Mouse (Mus musculus) E14TG2a.4 (cell line): Measurements from ENCODE around the gene Gm20388.

ENCODE experiments used
- H3K27me3 ChIP-seq: 2 replicates; pipeline ENCODE4 v1.6.1; 2014; ENCODE audit warnings: low read length, control low read depth; ENCODE audit not compliant: insufficient read depth
- H3K36me3 ChIP-seq: 2 replicates; pipeline ENCODE4 v1.6.1; 2014; ENCODE audit warnings: low read length, control low read depth; ENCODE audit not compliant: insufficient read depth
- H3K4me1 ChIP-seq: replicated peaks from 2 replicates; pipeline ENCODE4 v1.6.1; 2014; ENCODE audit warnings: low read depth, low read length, control low read depth
- H3K4me3 ChIP-seq: replicated peaks from 2 replicates; pipeline ENCODE4 v1.5.1; 2014; ENCODE audit warnings: mild to moderate bottlenecking, low read length
- H3K9me3 ChIP-seq: 2 replicates; pipeline ENCODE4 v1.6.1; 2014; ENCODE audit warnings: low read length, control low read depth
- CTCF ChIP-seq: conservative IDR thresholded peaks from 2 replicates; pipeline ENCODE4 v1.5.1; 2014; ENCODE audit warnings: low read length
- NANOG ChIP-seq: IDR thresholded peaks from 2 replicates; pipeline ENCODE4 v1.6.1; 2014; ENCODE audit warnings: borderline replicate concordance, low read length, mixed read lengths
- POU5F1 ChIP-seq: IDR thresholded peaks from 2 replicates; pipeline ENCODE4 v1.6.1; 2014; ENCODE audit warnings: low read length, borderline replicate concordance

Gene Gm20388

DNA sequence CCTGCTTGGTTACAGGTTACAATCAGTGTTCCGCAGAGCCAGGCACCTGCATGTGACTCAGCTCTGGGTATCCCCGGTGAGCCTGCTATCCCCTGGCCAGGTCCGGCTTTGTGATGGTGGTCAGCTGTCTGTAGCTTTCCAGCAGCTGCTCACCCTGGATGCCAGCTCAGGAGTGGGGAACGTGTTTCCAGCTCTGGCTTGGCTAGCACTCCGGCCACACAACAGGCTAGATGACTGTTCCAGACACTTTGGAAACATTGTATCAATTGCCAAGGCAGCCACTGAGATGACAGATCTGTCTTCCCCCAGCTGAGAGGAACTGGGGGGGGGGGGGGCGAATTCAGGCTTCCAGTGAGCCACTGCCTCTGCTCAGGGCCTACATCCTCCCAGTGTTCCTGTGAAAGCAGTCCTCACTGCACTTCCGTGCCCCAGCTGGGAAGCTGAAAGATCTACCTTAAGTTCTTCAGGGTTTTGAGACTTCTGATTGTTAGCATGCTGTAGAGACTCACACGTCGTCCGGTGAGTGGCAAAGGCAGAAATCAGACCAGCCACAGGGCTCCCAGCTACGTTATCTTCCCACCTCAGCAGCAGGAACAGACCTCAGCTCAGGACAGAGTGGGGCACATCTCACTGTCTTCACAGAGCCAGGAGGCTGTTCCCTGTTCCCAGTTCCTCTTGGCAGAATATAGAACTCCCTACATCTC, 4408.1 kb downstream of the Gm20388 start:
- no peaks in the 10 kb centered on the region for H3K9me3 ChIP-seq
- peaks cover 26% of the 10 kb centered on the region for H3K4me1 ChIP-seq
- no peak overlapping the region for H3K4me3 ChIP-seq
- no peaks in the 10 kb centered on the region for H3K27me3 ChIP-seq
- peaks cover 29% of the 10 kb centered on the region for H3K36me3 ChIP-seq
- no peak for TF ChIP-seq NANOG
- no peak for TF ChIP-seq CTCF
- TF ChIP-seq POU5F1 = no peak

DNA sequence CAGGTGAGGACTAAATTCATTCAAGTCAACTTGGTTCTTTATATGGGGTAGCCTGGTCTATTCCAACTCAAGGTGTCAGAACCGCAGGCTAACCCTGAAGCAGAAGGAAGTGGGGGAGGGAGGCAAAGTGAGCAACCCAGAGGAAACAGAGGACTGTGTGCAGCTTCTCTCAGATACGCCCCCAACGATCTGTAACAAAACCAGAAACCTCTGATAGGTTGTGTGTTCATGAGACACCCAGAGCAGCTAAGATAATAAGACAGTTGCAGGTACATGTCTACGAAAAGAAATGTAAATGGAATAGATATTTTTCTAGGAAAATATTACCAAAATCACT, 4408.6 kb downstream of the Gm20388 start:
- no peak for TF ChIP-seq CTCF
- no peak for TF ChIP-seq NANOG
- no peak for TF ChIP-seq POU5F1
- H3K4me1 ChIP-seq = peaks cover 26% of the 10 kb centered on the region
- peaks cover 31% of the 10 kb centered on the region for H3K36me3 ChIP-seq
- no peaks in the 10 kb centered on the region for H3K27me3 ChIP-seq
- no peaks in the 10 kb centered on the region for H3K9me3 ChIP-seq
- no peak overlapping the region for H3K4me3 ChIP-seq

DNA sequence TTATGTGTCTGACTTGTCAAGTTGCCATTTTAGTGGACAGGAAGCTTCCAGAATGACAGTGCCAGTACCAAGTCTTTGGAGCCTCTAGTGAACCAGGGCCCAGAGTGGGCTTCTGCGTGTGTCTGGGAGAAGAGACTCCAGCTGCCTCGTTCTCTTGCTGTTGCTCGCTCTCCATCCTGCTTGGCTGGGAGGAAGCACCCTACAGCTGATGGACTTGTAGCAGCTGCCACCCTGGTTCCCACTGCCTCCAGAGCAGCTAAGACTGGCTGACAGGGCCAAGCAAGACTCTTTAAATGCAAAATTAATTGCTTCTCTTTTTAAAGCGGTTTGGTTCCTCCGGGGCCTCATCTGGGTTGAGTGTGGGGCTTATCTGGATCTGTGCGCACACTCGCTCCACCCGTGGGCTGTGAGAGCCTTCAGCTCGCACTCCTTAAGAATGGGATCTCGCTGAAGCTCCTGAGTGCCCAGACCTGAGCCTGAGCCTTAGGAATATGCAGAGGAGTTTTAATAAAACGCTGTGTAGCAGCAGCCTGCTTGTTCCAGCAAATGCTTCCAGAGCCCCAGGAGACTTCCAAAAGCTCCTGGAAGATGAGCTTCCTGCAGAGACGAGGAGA, 4410.7 kb downstream of the Gm20388 start:
- Histone ChIP-seq H3K4me3 (no peak overlapping the region), H3K36me3 (peaks cover 46% of the 10 kb centered on the region), H3K4me1 (peaks cover 13% of the 10 kb centered on the region), H3K9me3 (no peaks in the 10 kb centered on the region), H3K27me3 (no peaks in the 10 kb centered on the region)
- TF ChIP-seq CTCF = no peak
- TF ChIP-seq POU5F1 = no peak

DNA sequence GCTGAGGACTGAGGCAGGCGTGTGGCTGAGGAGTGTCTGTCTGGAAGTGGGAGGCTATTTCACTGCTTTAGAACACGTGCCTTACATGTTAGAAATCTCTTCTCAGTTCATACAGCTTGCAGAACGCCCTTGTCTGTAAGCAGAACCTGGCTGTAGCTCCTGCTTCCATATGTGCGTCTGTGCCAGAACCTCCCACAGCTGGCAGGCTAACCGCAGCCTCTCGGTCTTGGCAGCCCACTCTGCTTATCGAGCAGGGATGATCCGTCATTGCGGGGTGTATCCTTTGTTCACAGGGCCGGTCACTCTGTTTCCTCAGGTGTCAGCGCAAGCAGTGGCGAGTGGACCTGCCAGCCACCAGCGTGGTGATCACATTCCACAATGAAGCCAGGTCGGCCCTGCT, 4412.7 kb downstream of the Gm20388 start:
- no peak for TF ChIP-seq NANOG
- TF ChIP-seq POU5F1 = no peak
- H3K9me3 ChIP-seq = no peaks in the 10 kb centered on the region
- H3K4me1 ChIP-seq = peaks cover 15% of the 10 kb centered on the region
- no peaks in the 10 kb centered on the region for H3K27me3 ChIP-seq
- peaks cover 63% of the 10 kb centered on the region for H3K36me3 ChIP-seq
- no peak overlapping the region for H3K4me3 ChIP-seq

DNA sequence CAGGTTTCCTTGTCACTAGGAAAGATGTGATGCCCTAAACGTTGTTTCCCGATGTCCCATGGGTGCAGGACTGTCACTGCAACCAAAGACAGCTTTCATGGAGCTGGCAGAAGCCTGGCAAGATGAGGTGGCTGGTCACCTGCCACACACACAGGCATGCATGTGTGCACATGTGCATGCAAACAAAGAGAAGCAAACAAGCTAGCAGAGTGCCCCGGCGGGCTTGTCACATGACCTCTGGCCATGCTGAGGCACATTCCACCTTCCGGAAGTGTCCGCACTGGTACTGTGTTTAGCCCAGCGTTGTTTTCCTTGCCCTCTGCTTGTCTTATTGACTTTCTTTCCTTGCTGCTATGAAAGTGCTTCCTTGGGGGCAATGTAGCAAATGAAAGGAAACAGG, 4417.6 kb downstream of the Gm20388 start:
- H3K36me3 ChIP-seq = peaks cover 81% of the 10 kb centered on the region
- peaks cover 28% of the 10 kb centered on the region for H3K4me1 ChIP-seq
- TF ChIP-seq POU5F1 (no peak), CTCF (no peak), NANOG (no peak)
- H3K4me3 ChIP-seq = no peak overlapping the region
- H3K9me3 ChIP-seq = no peaks in the 10 kb centered on the region
- H3K27me3 ChIP-seq = no peaks in the 10 kb centered on the region

DNA sequence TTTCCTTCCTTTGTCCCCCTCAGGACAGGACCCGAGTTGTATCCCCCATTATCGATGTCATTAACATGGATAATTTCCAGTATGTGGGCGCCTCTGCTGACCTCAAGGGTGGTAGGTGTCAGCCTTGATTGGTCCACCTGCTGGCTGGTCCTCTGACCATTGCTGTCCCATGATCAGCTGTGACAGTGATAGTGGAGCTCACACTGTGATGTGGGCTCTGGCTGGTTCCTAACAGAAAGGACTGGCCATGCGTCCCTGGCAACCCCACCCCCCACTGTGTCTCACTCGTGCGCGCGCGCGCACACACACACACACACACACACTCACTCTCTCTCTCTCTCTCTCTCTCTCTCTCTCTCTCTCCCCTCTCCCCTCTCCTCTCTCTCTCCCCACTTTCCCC, 4419.0 kb downstream of the Gm20388 start:
- TF ChIP-seq POU5F1 (no peak), CTCF (no peak), NANOG (no peak)
- Histone ChIP-seq H3K36me3 (peaks cover 81% of the 10 kb centered on the region), H3K4me3 (no peak overlapping the region), H3K4me1 (peaks cover 28% of the 10 kb centered on the region), H3K9me3 (no peaks in the 10 kb centered on the region), H3K27me3 (no peaks in the 10 kb centered on the region)

DNA sequence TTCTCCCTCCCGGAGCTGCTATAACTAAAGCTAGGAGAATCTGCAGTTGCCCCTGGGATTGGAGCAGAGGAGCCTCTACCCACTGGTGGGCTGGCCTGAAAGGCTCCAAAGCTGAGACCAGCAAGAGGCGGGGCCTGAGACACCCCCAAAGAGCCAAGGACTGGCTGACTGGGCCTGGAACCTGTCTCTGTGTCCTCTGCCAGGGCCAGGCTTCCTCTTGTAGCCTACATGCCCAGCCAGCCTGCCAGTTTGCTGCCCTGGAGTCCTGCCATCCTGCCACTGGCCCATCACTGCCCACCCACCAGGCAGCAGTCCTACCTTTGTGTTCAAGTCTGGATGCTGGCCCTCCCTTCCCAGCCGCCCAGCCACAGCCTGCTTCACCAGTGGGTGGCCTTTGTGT, 4419.8 kb downstream of the Gm20388 start:
- TF ChIP-seq POU5F1 = no peak
- no peak for TF ChIP-seq NANOG
- no peak for TF ChIP-seq CTCF
- Histone ChIP-seq H3K9me3 (no peaks in the 10 kb centered on the region), H3K36me3 (peaks cover 80% of the 10 kb centered on the region)

DNA sequence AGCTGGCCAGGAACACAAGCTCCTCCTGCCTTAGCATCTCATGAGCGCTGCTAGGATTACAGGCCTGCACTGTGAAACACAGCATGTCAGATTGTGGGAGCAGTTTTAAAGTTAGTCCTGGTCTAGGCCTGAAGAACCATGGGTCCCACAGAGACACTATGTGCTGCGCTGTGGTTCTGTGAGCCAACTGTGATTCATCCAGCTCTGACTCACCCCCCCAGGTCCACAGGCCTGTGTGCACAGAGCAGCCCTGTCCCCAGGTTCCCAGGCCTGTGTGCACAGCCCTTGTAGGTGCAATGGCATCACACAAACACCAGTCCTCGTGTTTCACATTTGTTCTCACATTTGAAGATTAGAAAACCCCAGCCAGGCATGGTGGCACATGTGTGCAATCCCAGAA, 4420.5 kb downstream of the Gm20388 start:
- no peaks in the 10 kb centered on the region for H3K27me3 ChIP-seq
- H3K4me1 ChIP-seq = peaks cover 39% of the 10 kb centered on the region
- TF ChIP-seq POU5F1 (no peak), CTCF (no peak), NANOG (no peak)
- peaks cover 82% of the 10 kb centered on the region for H3K36me3 ChIP-seq
- no peaks in the 10 kb centered on the region for H3K9me3 ChIP-seq
- H3K4me3 ChIP-seq = no peak overlapping the region

More for the DNA sequence above, 4419.8 kb downstream of the Gm20388 start:
- Histone ChIP-seq H3K27me3 (no peaks in the 10 kb centered on the region), H3K4me3 (no peak overlapping the region), H3K4me1 (peaks cover 32% of the 10 kb centered on the region)

DNA sequence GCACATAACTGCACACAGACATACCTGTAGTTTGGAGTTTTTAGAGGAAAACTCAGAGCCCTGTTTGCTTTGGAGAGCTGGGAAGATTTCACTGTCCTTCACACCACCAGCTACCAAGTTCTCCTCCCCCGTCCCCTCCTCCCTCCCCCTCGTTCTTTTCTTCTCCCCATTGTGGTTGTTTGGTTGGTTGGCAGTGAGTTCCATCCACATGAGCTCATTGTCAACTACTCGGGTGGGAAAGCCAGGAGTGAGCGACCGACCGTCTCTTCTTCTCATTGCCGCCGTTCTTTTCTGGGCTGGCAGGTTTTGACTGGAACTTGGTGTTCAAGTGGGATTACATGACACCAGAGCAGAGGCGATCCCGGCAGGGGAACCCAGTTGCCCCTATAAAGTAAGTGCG, 4421.1 kb downstream of the Gm20388 start:
- Histone ChIP-seq H3K27me3 (no peaks in the 10 kb centered on the region), H3K4me3 (no peak overlapping the region), H3K9me3 (no peaks in the 10 kb centered on the region), H3K4me1 (peaks cover 39% of the 10 kb centered on the region), H3K36me3 (peaks cover 86% of the 10 kb centered on the region)
- TF ChIP-seq CTCF (no peak), NANOG (no peak), POU5F1 (no peak)
